Mouse (Mus musculus) CD4-positive, CD25-positive, alpha-beta regulatory T cell, adult 2 months (primary cell): ENCODE data around the gene Olfr237-ps1.
A peak's percentile ranks its signal among the peaks of the same experiment; 100 is the strongest.
"Not testable (repeated sequence)": the region's sequence is repeated elsewhere in the genome, so short reads cannot be mapped to it uniquely, and the experiment has no call there.

ENCODE experiments used
- DNase-seq: peaks from one replicate; pipeline ENCODE4 v3.0.0-alpha.2; 2012; ENCODE audit warnings: low read depth, low spot score

The Olfr237-ps1 gene

DNA sequence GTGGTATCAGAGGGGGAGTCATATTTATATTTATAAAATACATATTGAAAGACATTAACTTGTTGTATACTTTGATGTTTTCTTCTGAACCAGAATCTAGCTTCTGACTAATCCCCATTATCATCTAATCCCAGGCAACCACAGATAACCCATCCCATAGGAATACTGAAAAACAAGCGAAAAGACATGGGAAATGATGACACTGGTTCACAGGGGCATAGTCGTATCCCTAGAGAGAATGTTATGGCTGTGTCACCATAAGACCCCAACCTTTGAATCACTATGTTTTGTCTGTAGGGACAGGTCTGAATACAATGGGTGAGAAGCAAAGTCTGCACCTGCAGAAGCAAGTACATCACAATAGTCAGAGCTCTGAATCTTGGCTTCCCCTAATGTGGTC is at the start of gene Olfr237-ps1:
Gene Olfr237-ps1, plus strand, starts transcription at position 301 of the 400 bp plus-strand sequence.
- DNase-seq = not testable (repeated sequence)

DNA sequence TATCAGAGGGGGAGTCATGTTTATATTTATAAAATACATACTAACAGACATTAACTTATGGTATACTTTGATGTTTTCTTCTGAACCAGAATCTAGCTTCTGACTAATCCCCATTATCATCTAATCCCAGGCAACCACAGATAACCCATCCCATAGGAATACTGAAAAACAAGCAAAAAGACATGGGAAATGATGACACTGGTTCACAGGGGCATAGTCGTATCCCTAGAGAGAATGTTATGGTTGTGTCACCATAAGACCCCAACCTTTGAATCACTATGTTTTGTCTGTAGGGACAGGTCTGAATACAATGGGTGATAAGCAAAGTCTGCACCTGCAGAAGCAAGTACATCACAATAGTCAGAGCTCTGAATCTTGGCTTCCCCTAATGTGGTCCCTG is 40.3 kb upstream of the Olfr237-ps1 start, which contains the start of gene Olfr441:
Gene Olfr441, plus strand, starts transcription at position 301 of the 400 bp plus-strand sequence.
- not testable (repeated sequence) for DNase-seq

DNA sequence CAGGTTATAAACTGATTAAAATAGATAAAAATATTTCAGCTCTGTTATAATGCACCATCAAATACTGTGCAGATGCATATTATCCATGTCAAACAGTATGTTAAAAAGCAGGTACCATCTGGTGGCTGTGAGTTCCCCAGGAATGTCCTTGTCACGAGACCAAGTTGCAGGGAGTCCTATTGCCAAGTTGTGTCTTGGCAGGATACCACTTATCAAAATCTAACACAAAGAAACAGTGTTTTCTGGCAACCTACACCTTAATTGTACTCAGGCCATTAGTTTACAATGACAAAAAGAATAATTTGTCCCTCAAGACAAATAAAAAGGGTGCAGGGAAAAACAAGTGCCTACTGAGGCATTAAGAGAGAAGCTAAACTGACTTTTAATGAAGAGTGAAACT is 13.1 kb downstream of the Olfr237-ps1 start:
- DNase-seq = no peak

DNA sequence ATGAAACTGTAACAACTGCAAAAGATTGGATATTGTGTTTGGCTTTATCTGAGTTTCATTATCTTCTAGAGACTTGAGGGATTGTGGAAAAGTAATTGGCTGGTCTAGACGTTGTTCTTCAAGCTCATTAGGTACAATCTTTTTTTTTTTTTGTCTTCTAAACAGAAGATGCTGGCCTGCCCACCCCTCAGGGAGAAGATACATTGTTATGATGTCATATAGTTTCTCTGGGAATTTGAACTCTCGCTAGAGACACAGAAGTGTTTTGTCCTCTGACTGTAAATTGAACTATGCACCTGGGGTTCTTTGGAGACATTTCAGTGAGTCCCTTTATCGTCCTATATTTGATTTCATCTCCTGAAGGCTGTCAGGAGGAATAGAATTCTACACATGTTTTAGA is 16.6 kb downstream of the Olfr237-ps1 start, which contains the start of gene Olfr437:
Gene Olfr437, plus strand, starts transcription at position 301 of the 400 bp plus-strand sequence.
- no peak for DNase-seq

DNA sequence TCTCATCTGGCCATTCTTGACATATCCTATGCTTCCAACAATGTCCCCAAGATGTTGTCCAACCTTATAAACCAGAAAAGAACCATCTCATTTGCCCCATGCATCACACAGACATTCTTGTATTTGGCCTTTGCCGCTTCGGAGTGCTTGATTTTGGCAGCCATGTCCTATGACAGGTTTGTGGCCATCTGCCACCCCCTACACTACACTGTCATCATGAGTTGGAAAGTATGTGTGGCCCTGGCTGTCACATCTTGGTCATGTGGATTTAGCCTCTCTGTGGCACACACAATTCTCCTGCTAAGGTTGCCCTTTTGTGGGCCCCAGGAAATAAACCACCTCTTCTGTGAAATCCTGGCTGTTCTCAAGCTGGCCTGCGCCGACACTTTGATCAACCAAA is 20.9 kb downstream of the Olfr237-ps1 start:
- DNase-seq = no peak

DNA sequence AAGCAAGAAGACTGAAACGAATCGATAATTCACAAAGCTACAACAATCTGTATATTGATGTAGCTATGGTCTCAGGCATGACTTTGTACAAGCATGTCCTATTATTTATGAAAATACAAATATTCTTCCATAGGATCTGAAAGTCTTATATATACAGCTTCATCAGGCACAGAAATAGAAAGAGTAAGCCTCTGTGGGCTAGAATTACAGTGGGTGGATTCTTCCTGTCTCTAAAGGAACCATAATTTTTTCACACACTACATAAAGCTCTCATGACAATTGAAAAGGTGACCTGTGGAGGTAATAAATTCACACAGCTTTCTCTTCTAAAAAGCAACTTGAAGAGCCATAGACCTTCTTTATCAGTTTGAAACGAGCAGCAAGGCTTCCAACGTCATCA is 25.5 kb downstream of the Olfr237-ps1 start, which contains the start of gene Olfr13:
Gene Olfr13, plus strand, starts transcription at position 301 of the 400 bp plus-strand sequence.
- no peak for DNase-seq

DNA sequence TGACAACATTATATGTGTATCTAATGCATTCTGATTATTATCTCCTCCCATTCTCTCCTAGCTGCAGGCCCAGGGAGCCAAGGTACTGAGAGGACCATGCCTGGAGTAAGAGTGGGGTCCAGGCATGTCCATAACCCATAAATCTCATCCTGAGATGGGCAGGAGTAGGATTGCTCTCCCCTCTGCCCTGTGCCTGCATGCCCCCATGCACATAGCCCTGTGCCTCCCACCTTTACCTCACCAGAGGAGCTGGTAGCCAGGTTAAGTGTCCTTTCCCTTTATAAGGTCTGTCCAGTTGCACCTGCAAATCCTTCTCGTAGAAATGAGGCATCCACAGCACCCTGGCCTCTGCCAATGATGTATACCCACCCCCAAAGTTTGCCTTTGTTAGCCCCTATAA is 31.8 kb downstream of the Olfr237-ps1 start:
- no peak for DNase-seq

DNA sequence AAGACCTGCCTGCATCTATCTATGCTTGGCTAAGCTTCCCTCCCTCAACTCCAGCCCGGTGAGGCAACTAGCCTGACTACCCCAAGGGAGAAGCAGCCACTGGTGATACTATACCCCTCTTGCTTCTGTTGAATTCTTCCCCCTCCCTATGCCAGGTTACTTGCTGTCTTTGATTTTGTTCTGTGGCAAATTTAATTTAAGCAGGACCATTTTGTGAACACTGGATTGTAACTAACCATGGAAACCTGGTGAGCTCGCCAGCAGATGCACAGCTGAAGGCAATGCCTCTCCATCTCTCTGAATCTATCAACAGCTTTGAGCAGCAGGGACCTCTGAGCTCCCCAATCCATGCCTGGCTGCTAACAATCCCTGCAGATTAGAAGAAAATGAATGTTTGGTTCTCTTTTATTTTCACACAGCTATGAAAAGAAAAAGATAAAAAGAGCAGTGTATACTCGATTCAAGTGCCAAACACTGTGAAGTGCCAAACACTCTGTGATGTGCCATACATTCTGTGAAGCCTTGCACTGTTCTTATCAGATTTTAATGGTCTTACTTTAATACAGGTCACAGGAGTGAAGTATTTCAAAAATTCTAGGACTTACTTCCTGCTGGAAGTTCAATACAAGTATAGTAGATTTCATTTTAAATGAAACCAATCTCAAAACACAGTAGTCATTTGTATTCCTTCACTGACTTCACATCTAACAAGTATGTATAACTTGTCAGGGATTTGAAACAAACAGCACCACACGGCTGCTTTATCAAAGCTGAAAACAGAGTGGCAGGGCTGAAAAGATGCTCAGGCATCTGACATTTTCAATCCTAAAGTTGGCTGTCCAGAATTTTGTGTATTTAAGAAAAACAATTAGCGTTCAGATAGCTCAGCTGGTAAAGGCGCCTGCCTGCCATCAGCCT is 32.5 kb downstream of the Olfr237-ps1 start:
- DNase-seq = no peak

DNA sequence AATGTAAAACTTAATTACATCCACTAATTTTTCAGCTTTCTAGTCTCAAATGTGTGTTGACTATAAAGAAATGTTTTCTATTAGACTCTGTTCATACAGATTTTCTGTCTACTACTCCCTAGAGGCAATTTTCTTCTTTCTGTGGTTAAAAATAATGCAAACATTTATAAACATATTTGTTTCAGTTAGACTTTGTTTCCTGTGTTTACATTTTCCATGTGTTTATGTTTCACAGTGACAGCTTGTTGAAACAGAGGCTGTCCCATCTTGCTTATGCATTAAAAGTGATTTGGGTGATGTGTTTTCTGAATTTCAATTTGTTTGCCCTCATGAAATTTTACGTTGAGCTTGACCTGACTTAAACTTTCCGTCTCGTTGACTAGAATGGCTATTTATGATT is 44.6 kb downstream of the Olfr237-ps1 start:
- DNase-seq = no peak

DNA sequence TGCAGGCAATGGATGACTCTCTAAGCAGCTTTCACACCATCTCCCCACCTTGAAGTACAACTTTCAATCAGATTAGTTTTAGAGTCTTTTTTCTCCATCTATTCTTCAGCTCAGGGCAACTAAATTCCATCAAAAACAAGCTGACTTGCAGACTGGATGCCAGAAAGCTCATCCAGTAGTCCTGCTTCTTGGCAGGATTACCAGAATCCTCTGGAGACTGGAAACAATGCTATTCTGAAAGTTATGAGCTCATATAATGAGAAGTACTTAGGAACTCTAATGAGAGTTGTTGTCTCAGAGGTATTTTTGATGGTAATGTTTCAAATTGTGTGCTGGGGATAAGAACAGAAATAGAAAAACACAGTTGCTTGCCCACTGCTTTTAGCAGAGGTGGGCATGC is 50.4 kb downstream of the Olfr237-ps1 start, which contains the start of gene Olfr435:
Gene Olfr435, plus strand, starts transcription at position 366 of the 400 bp plus-strand sequence.
- DNase-seq = no peak

DNA sequence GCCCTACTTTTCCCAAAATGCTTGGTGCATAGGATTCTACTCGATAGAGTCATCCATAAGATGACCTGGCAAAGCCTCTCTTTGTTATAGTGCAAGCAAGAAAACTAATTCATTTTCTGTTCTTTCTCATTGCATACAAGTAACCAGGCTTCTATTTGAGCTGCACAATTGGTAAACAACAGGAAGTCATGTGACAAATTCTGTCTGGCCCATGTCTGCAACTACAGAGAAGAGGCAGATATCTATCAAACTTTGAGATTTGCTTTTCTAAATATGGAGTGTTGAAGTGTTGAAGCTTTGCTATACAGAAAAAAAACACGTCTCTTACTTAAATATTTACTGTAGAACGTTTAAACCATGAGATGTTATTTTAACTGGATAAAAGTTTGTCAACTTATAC is 51.7 kb downstream of the Olfr237-ps1 start:
- DNase-seq = peak; percentile 49

DNA sequence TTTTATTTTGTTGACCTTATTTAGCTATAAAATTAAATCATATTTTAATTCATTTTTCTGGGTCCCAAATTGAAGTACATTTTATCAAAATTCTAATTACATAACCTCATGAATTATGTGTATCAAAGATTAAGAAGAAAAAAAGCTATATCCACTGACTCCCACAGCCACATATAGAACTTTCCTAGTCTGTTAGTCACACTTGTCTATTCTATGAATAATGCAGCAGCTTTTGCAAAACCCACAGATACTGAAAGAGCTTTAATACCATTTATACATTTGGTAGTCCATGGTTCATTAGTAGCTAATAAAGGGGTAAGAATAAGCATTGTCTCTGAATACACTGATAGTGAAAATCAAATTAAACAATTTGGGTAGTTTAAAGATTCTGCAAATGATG is 56.4 kb downstream of the Olfr237-ps1 start:
- no peak for DNase-seq

DNA sequence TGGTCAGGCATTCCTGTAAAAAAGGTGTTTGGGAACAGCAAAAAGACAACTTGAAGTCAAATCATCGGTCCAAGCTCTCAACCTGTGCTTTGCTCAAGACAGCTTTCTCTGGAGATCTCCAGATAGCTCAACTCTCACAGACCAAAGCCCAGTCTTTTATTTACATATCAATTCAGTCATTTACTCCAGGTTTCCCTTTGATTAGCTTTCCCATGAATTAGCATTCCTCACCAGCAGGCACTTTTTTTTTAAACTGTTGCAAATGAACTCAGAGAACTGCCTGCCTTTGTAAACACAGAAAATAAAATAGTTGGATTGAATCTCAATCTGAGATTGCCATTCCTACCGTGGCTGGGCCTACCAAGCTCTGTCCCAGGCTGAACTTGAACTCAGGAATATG is 59.0 kb downstream of the Olfr237-ps1 start:
- no peak for DNase-seq
